Mouse (Mus musculus) forebrain, embryonic 16.5 days (tissue): ENCODE measurements around the gene Olfr802. TPM values are rescaled to one million over a fixed set of nuclear protein-coding genes. Genes with fewer than 3 reads are reported as not detected.

Experiments
- ATAC-seq: fragments of 200-750 bp; cut with Nextera tagmentation; 2 replicates; pipeline ENCODE4 v1.8.0; 2017; ENCODE audit warnings: mild to moderate bottlenecking, moderate library complexity
- H3K27ac ChIP-seq: fragments of 300-500 bp; sonication (generic); 2 replicates; pipeline ENCODE4 v1.5.1; 2014; ENCODE audit warnings: low read length, control low read depth
- H3K27me3 ChIP-seq: fragments of 300-500 bp; sonication (generic); replicated peaks from 2 replicates; pipeline ENCODE4 v1.6.1; 2014; ENCODE audit warnings: low read length; ENCODE audit not compliant: control insufficient read depth, insufficient read depth
- H3K36me3 ChIP-seq: fragments of 300-500 bp; sonication (generic); 2 replicates; pipeline ENCODE4 v1.6.1; 2014; ENCODE audit not compliant: control insufficient read depth, insufficient read depth
- H3K4me1 ChIP-seq: fragments of 300-500 bp; sonication (generic); replicated peaks from 2 replicates; pipeline ENCODE4 v1.6.1; 2014; ENCODE audit warnings: low read length; ENCODE audit not compliant: control insufficient read depth, insufficient read depth
- H3K4me2 ChIP-seq: fragments of 300-500 bp; sonication (generic); 2 replicates; pipeline ENCODE4 v1.6.1; 2014; ENCODE audit warnings: mild to moderate bottlenecking, low read length, control low read depth
- H3K4me3 ChIP-seq: fragments of 300-500 bp; sonication (generic); replicated peaks from 2 replicates; pipeline ENCODE4 v1.5.1; 2014; ENCODE audit warnings: mild to moderate bottlenecking, low read length, control low read depth
- H3K9ac ChIP-seq: fragments of 300-500 bp; sonication (generic); replicated peaks from 2 replicates; pipeline ENCODE4 v1.6.1; 2014; ENCODE audit warnings: low read depth, low read length, control low read depth
- H3K9me3 ChIP-seq: fragments of 300-500 bp; sonication (generic); 2 replicates; pipeline ENCODE4 v1.6.1; 2016; ENCODE audit warnings: low read length; ENCODE audit not compliant: control insufficient read depth
- WGBS: fragments of 180-500 bp; shearing (Covaris S2); extraction: QIAGEN DNeasy Blood & Tissue Kit; methylation state at CpG from one replicate; pipeline ENCODE4 v1.1.7; 2014; 5-methylcytosine and 5-hydroxymethylcytosine counted together
- polyA plus RNA-seq: library from polyadenylated mRNA; unstranded; fragments of >200 nt; fragmentation: Nextera tagmentation; extraction: Ambion mirVana; gene quantifications from 2 replicates; pipeline ENCODE4 v1.2.1, GENCODE M21; 2015

Olfr802 gene
- 0.06 TPM in 1 of 2 replicates, not detected in the other for polyA plus RNA-seq

- no peak within 1 kb of the TSS for H3K4me2 ChIP-seq
- no peak within 1 kb of the TSS for H3K9ac ChIP-seq
- H3K9me3 ChIP-seq: no peaks in the 10 kb centered on the region
- no peak for ATAC-seq
- no peaks in the 10 kb centered on the region for H3K27me3 ChIP-seq
- 74% methylated on average over 1 of the region's 1 CpGs for WGBS
- no peak within 1 kb of the TSS for H3K4me3 ChIP-seq
- H3K4me1 ChIP-seq: no peaks in the 10 kb centered on the region
- no peaks in the 10 kb centered on the region for H3K36me3 ChIP-seq
- H3K27ac ChIP-seq: no peak within 1 kb of the TSS
Measured at GRCm38 (mm10) chr10:129688069-129688468, at the start of gene Olfr802. TSS of gene Olfr802 (minus strand) at chr10:129688169.

- Histone ChIP-seq H3K9me3 (no peaks in the 10 kb centered on the region), H3K4me1 (no peaks in the 10 kb centered on the region), H3K27ac (no peak within 1 kb of the TSS), H3K4me3 (no peak within 1 kb of the TSS), H3K36me3 (no peaks in the 10 kb centered on the region), H3K4me2 (no peak within 1 kb of the TSS), H3K9ac (no peak within 1 kb of the TSS), H3K27me3 (no peaks in the 10 kb centered on the region)
- no peak for ATAC-seq
- WGBS: 97% methylated on average over 2 of the region's 2 CpGs
Measured at GRCm38 (mm10) chr10:129729275-129729674, 41.3 kb upstream of the Olfr802 start, which contains the start of gene Olfr805. TSS of gene Olfr805 (minus strand) at chr10:129729375.

GRCm38 (mm10) chr10:129702910-129703309 is 14.9 kb upstream of the Olfr802 start, which contains the start of gene Olfr804:
TSS of gene Olfr804 (plus strand) at chr10:129703210.
- H3K9me3 ChIP-seq: no peaks in the 10 kb centered on the region
- H3K36me3 ChIP-seq: no peaks in the 10 kb centered on the region
- no peak within 1 kb of the TSS for H3K27ac ChIP-seq
- ATAC-seq: no peak
- no peaks in the 10 kb centered on the region for H3K4me1 ChIP-seq
- no peaks in the 10 kb centered on the region for H3K27me3 ChIP-seq
- no peak within 1 kb of the TSS for H3K9ac ChIP-seq
- no peak within 1 kb of the TSS for H3K4me3 ChIP-seq
- H3K4me2 ChIP-seq: no peak within 1 kb of the TSS

- Histone ChIP-seq H3K27ac (no peak within 1 kb of the TSS), H3K36me3 (no peaks in the 10 kb centered on the region), H3K27me3 (no peaks in the 10 kb centered on the region), H3K4me3 (no peak within 1 kb of the TSS), H3K9me3 (no peaks in the 10 kb centered on the region), H3K4me1 (no peaks in the 10 kb centered on the region), H3K4me2 (no peak within 1 kb of the TSS), H3K9ac (no peak within 1 kb of the TSS)
- ATAC-seq: no peak
- 87% methylated on average over 2 of the region's 2 CpGs for WGBS
Measured at GRCm38 (mm10) chr10:129694186-129694585, 6.2 kb upstream of the Olfr802 start, which contains the start of gene Olfr803. TSS of gene Olfr803 (minus strand) at chr10:129694286.

GRCm38 (mm10) chr10:129673765-129674164 is 14.2 kb downstream of the Olfr802 start, which contains the start of gene Olfr801:
TSS of gene Olfr801 (minus strand) at chr10:129673865.
- Histone ChIP-seq H3K27ac (no peak within 1 kb of the TSS), H3K4me3 (no peak within 1 kb of the TSS), H3K9me3 (no peaks in the 10 kb centered on the region), H3K27me3 (no peaks in the 10 kb centered on the region), H3K36me3 (no peaks in the 10 kb centered on the region), H3K9ac (no peak within 1 kb of the TSS), H3K4me1 (no peaks in the 10 kb centered on the region), H3K4me2 (no peak within 1 kb of the TSS)
- no peak for ATAC-seq
- 81% methylated on average over 1 of the region's 1 CpGs for WGBS

- no peak within 1 kb of the TSS for H3K27ac ChIP-seq
- H3K4me1 ChIP-seq: no peaks in the 10 kb centered on the region
- H3K4me2 ChIP-seq: no peak within 1 kb of the TSS
- H3K9me3 ChIP-seq: no peaks in the 10 kb centered on the region
- H3K9ac ChIP-seq: no peak within 1 kb of the TSS
- H3K4me3 ChIP-seq: no peak within 1 kb of the TSS
- no peaks in the 10 kb centered on the region for H3K36me3 ChIP-seq
- ATAC-seq: no peak
- no peaks in the 10 kb centered on the region for H3K27me3 ChIP-seq
Measured at GRCm38 (mm10) chr10:129657394-129657793, 30.6 kb downstream of the Olfr802 start, which contains the start of gene Olfr800. TSS of gene Olfr800 (plus strand) at chr10:129657694.

GRCm38 (mm10) chr10:129651763-129652162 is 36.2 kb downstream of the Olfr802 start:
- ATAC-seq: no peak

GRCm38 (mm10) chr10:129637184-129637583 is 50.8 kb downstream of the Olfr802 start, which contains the start of gene Olfr799:
TSS of gene Olfr799 (plus strand) at chr10:129637484.
- no peak within 1 kb of the TSS for H3K4me2 ChIP-seq
- no peak within 1 kb of the TSS for H3K27ac ChIP-seq
- H3K4me3 ChIP-seq: no peak within 1 kb of the TSS
- H3K9ac ChIP-seq: no peak within 1 kb of the TSS
- no peaks in the 10 kb centered on the region for H3K9me3 ChIP-seq
- ATAC-seq: no peak
- H3K4me1 ChIP-seq: no peaks in the 10 kb centered on the region
- H3K36me3 ChIP-seq: no peaks in the 10 kb centered on the region
- no peaks in the 10 kb centered on the region for H3K27me3 ChIP-seq
- 31% methylated on average over 1 of the region's 1 CpGs for WGBS

More at GRCm38 (mm10) chr10:129651763-129652162, 36.2 kb downstream of the Olfr802 start:
- Histone ChIP-seq H3K4me2 (no peak overlapping the region), H3K27ac (no peak overlapping the region), H3K36me3 (no peaks in the 10 kb centered on the region), H3K27me3 (no peaks in the 10 kb centered on the region), H3K4me1 (no peaks in the 10 kb centered on the region), H3K4me3 (no peak overlapping the region), H3K9me3 (no peaks in the 10 kb centered on the region), H3K9ac (no peak overlapping the region)
- 90% methylated on average over 1 of the region's 1 CpGs for WGBS

GRCm38 (mm10) chr10:129627834-129628233 is 60.1 kb downstream of the Olfr802 start, which contains the start of gene Olfr798:
TSS of gene Olfr798 (minus strand) at chr10:129627934.
- no peak within 1 kb of the TSS for H3K4me2 ChIP-seq
- WGBS: 84% methylated on average over 1 of the region's 1 CpGs
- H3K9me3 ChIP-seq: no peaks in the 10 kb centered on the region
- no peaks in the 10 kb centered on the region for H3K4me1 ChIP-seq
- no peaks in the 10 kb centered on the region for H3K27me3 ChIP-seq
- H3K27ac ChIP-seq: no peak within 1 kb of the TSS
- no peak within 1 kb of the TSS for H3K9ac ChIP-seq
- H3K4me3 ChIP-seq: no peak within 1 kb of the TSS
- no peaks in the 10 kb centered on the region for H3K36me3 ChIP-seq
- no peak for ATAC-seq
